Mouse (Mus musculus): ENCODE measurements around the gene Zfhx3. TPM values are rescaled to one million over a fixed set of nuclear protein-coding genes. Genes with fewer than 3 reads are reported as not detected.

The Zfhx3 gene
- polyA plus RNA-seq, 1 experiment from 2014 or later = 32.2 TPM

- no peak for ATAC-seq (ENCODE audit: low read depth)
- peaks cover 15% of the 10 kb centered on the region; the same call in 1 of the 2 replicates for H3K4me1 ChIP-seq (ENCODE audit: control insufficient read depth, insufficient read depth, low read length)
Measured at GRCm38 (mm10) chr8:107944676-107945600, 2.5 kb downstream of the Zfhx3 start.

DNA sequence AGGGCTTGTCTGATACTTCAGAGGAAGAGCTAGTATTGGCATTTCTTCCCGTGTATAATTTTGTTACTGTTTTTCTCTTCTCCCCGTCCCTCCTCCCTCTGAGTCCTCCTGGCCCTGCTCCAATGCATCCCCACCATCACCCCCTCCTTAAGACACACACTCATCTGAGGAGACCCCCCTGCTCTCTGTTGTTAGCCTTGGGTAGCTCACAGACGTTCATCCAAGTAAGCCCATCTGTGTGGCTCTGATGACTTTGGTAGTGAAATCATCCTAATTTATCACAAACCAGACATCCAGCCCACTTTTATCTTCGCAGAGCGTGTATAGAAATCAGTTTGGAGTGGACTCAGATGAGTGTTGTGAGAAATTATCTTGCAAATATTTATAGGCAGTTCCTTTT, 4.4 kb downstream of the Zfhx3 start:
- Histone ChIP-seq H3K36me3 (ENCODE audit: control insufficient read depth, insufficient read depth, low read length) (no peaks in the 10 kb centered on the region), H3K9me3 (ENCODE audit: control insufficient read depth, low read length) (no peaks in the 10 kb centered on the region), H3K4me1 (ENCODE audit: control insufficient read depth, insufficient read depth, low read length) (peaks cover 15% of the 10 kb centered on the region; the same call in 1 of the 2 replicates), H3K9ac (replicated peaks; ENCODE audit: low read depth, low read length) (0 out of 2 replicates have a peak overlapping the region, but pooled peaks have one; percentile 22), H3K27me3 (ENCODE audit: control insufficient read depth, insufficient read depth, low read length) (no peaks in the 10 kb centered on the region), H3K27ac (ENCODE audit: low read depth, low read length) (peak overlapping the region; percentile 35; the same call in 1 of the 2 replicates), H3K4me2 (ENCODE audit: low read depth, low read length) (no peak overlapping the region), H3K4me3 (ENCODE audit: low read depth, low read length) (no peak overlapping the region)
- WGBS = 54% methylated on average over 5 of the region's 5 CpGs
- ATAC-seq (ENCODE audit: low read depth) = no peak

More at GRCm38 (mm10) chr8:107944676-107945600, 2.5 kb downstream of the Zfhx3 start:
- Histone ChIP-seq H3K36me3 (ENCODE audit: control insufficient read depth, insufficient read depth, low read length) (no peaks in the 10 kb centered on the region), H3K27me3 (ENCODE audit: control insufficient read depth, insufficient read depth, low read length) (no peaks in the 10 kb centered on the region), H3K9ac (replicated peaks; ENCODE audit: low read depth, low read length) (peak overlapping the region; percentile 53), H3K9me3 (ENCODE audit: control insufficient read depth, low read length) (no peaks in the 10 kb centered on the region), H3K4me2 (ENCODE audit: low read depth, low read length) (peak overlapping the region; percentile 52), H3K4me3 (ENCODE audit: low read depth, low read length) (peak overlapping the region; percentile 18), H3K27ac (ENCODE audit: low read depth, low read length) (peak overlapping the region; percentile 36)
- WGBS = 10% methylated on average over 31 of the region's 31 CpGs

- Histone ChIP-seq H3K4me1 (ENCODE audit: control insufficient read depth, insufficient read depth, low read length) (0 out of 2 replicates have a peak, but pooled peaks cover 4% of the 10 kb centered on the region), H3K9ac (replicated peaks; ENCODE audit: low read depth, low read length) (no peak overlapping the region), H3K27me3 (ENCODE audit: control insufficient read depth, insufficient read depth, low read length) (no peaks in the 10 kb centered on the region), H3K36me3 (ENCODE audit: control insufficient read depth, insufficient read depth, low read length) (no peaks in the 10 kb centered on the region), H3K4me2 (ENCODE audit: low read depth, low read length) (no peak overlapping the region), H3K27ac (ENCODE audit: low read depth, low read length) (no peak overlapping the region), H3K4me3 (ENCODE audit: low read depth, low read length) (no peak overlapping the region), H3K9me3 (ENCODE audit: control insufficient read depth, low read length) (no peaks in the 10 kb centered on the region)
- 63% methylated on average over 3 of the region's 3 CpGs for WGBS
- no peak; the same call in 1 of the 2 replicates for ATAC-seq (ENCODE audit: low read depth)
Measured at GRCm38 (mm10) chr8:107955887-107956286, 13.4 kb downstream of the Zfhx3 start.

DNA sequence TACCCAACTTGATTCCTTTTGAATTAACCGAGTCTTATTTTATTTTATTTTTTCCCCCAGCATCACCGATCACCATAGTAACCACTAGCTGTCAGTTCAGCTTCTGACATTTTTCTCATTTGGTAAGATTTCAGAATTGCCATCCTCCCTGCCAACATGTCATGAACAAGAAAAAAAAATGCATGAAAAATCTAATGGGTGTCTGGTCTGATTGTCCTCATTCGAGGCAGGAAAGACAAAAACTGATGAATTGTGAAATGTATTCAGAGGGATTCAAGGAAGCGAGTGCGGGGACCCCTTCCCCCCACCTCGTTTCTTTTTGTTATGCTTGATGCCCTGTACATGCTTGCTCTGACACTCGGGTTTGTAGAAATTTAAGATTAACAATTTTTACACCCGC, 15.1 kb downstream of the Zfhx3 start:
- Histone ChIP-seq H3K4me2 (ENCODE audit: low read depth, low read length) (no peak overlapping the region), H3K9me3 (ENCODE audit: control insufficient read depth, low read length) (no peaks in the 10 kb centered on the region), H3K4me1 (ENCODE audit: control insufficient read depth, insufficient read depth, low read length) (0 out of 2 replicates have a peak, but pooled peaks cover 1% of the 10 kb centered on the region), H3K9ac (replicated peaks; ENCODE audit: low read depth, low read length) (no peak overlapping the region), H3K4me3 (ENCODE audit: low read depth, low read length) (no peak overlapping the region), H3K27me3 (ENCODE audit: control insufficient read depth, insufficient read depth, low read length) (no peaks in the 10 kb centered on the region), H3K27ac (ENCODE audit: low read depth, low read length) (no peak overlapping the region), H3K36me3 (ENCODE audit: control insufficient read depth, insufficient read depth, low read length) (no peaks in the 10 kb centered on the region)
- no peak for ATAC-seq (ENCODE audit: low read depth)
- 55% methylated on average over 8 of the region's 8 CpGs for WGBS

DNA sequence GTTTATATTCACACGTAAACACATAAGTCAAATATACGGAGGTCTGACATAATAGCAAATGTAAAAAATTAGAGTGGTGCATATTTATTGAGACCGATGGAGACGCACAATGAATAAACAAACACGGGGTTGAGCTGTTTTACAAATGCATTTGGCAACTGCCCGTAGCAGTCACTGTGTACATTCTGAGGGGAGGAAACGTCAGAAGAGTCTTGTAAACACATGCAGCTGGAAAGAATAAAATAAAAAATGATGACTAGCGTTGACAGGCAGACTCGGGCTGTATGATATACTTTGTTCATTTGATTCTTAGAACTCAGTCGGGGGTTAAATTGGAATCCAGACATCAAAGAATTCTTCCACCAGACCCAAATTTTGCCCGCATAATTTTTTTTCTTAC, 18.0 kb downstream of the Zfhx3 start:
- Histone ChIP-seq H3K9ac (replicated peaks; ENCODE audit: low read depth, low read length) (no peak overlapping the region), H3K9me3 (ENCODE audit: control insufficient read depth, low read length) (no peaks in the 10 kb centered on the region), H3K27me3 (ENCODE audit: control insufficient read depth, insufficient read depth, low read length) (no peaks in the 10 kb centered on the region), H3K36me3 (ENCODE audit: control insufficient read depth, insufficient read depth, low read length) (no peaks in the 10 kb centered on the region), H3K4me1 (ENCODE audit: control insufficient read depth, insufficient read depth, low read length) (no peaks in the 10 kb centered on the region), H3K4me3 (ENCODE audit: low read depth, low read length) (no peak overlapping the region), H3K27ac (ENCODE audit: low read depth, low read length) (peak overlapping the region; percentile 58), H3K4me2 (ENCODE audit: low read depth, low read length) (peak overlapping the region; percentile 11; the same call in 1 of the 2 replicates)
- ATAC-seq (ENCODE audit: low read depth) = no peak
- WGBS = 54% methylated on average over 11 of the region's 11 CpGs

DNA sequence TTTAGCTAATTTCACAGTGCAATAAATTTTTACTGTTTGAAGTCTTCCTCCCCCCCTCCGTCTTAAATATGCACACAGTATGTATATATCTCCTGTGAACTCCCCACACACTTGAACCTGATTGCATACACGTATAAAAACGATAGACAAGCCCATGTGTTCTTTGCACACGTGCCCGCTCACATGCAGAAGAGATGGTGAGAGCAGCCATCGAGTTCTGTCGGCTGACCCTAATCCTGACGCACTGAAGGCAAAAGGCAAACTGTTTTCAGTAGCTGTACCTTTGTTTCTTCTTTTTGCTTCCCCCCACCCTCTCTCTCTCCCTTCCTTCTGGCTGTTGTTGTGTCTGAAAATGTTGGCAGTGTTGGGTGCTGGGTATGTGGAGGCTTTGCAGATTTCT, 18.4 kb downstream of the Zfhx3 start:
- Histone ChIP-seq H3K36me3 (ENCODE audit: control insufficient read depth, insufficient read depth, low read length) (no peaks in the 10 kb centered on the region), H3K4me2 (ENCODE audit: low read depth, low read length) (no peak overlapping the region), H3K9ac (replicated peaks; ENCODE audit: low read depth, low read length) (no peak overlapping the region), H3K9me3 (ENCODE audit: control insufficient read depth, low read length) (no peaks in the 10 kb centered on the region), H3K4me3 (ENCODE audit: low read depth, low read length) (no peak overlapping the region), H3K27ac (ENCODE audit: low read depth, low read length) (peak overlapping the region; percentile 12; the same call in 1 of the 2 replicates), H3K4me1 (ENCODE audit: control insufficient read depth, insufficient read depth, low read length) (no peaks in the 10 kb centered on the region), H3K27me3 (ENCODE audit: control insufficient read depth, insufficient read depth, low read length) (no peaks in the 10 kb centered on the region)
- 65% methylated on average over 8 of the region's 8 CpGs for WGBS
- no peak for ATAC-seq (ENCODE audit: low read depth)

GRCm38 (mm10) chr8:107972198-107972597, 29.8 kb downstream of the Zfhx3 start:
- H3K9ac ChIP-seq (replicated peaks; ENCODE audit: low read depth, low read length) = no peak overlapping the region
- H3K4me3 ChIP-seq (ENCODE audit: low read depth, low read length) = no peak overlapping the region
- no peak overlapping the region for H3K27ac ChIP-seq (ENCODE audit: low read depth, low read length)
- H3K27me3 ChIP-seq (ENCODE audit: control insufficient read depth, insufficient read depth, low read length) = no peaks in the 10 kb centered on the region
- no peaks in the 10 kb centered on the region for H3K4me1 ChIP-seq (ENCODE audit: control insufficient read depth, insufficient read depth, low read length)
- 81% methylated on average over 4 of the region's 4 CpGs for WGBS
- H3K9me3 ChIP-seq (ENCODE audit: control insufficient read depth, low read length) = no peaks in the 10 kb centered on the region
- ATAC-seq (ENCODE audit: low read depth) = no peak
- H3K4me2 ChIP-seq (ENCODE audit: low read depth, low read length) = no peak overlapping the region
- no peaks in the 10 kb centered on the region for H3K36me3 ChIP-seq (ENCODE audit: control insufficient read depth, insufficient read depth, low read length)

- no peak overlapping the region for H3K4me2 ChIP-seq (ENCODE audit: low read depth, low read length)
- H3K9me3 ChIP-seq (ENCODE audit: control insufficient read depth, low read length) = no peaks in the 10 kb centered on the region
- no peaks in the 10 kb centered on the region for H3K4me1 ChIP-seq (ENCODE audit: control insufficient read depth, insufficient read depth, low read length)
- ATAC-seq (ENCODE audit: low read depth) = no peak
- no peak overlapping the region for H3K9ac ChIP-seq (replicated peaks; ENCODE audit: low read depth, low read length)
- H3K27ac ChIP-seq (ENCODE audit: low read depth, low read length) = no peak overlapping the region
- no peaks in the 10 kb centered on the region for H3K27me3 ChIP-seq (ENCODE audit: control insufficient read depth, insufficient read depth, low read length)
- WGBS = 77% methylated on average over 13 of the region's 13 CpGs
- no peak overlapping the region for H3K4me3 ChIP-seq (ENCODE audit: low read depth, low read length)
- H3K36me3 ChIP-seq (ENCODE audit: control insufficient read depth, insufficient read depth, low read length) = no peaks in the 10 kb centered on the region
Measured at GRCm38 (mm10) chr8:107974451-107974850, 32.0 kb downstream of the Zfhx3 start.

DNA sequence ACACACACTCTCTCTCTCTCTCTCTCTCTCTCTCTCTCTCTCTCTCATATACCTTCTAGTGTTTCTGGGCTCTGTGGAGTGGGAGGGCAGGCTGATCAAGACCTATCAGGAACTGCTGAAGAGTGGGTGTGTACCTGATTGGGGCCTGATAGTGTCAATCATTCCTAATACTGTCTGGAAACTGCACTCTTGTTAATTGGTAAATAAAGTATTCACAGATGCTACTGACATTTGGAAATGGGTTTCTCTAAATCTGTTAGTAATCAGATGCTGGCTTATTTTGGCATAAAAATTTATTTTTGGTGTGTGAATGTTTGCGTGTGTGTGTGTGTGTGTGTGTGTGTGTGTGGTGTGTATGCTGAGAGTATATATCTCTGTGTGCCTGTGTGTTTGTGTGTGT, 35.8 kb downstream of the Zfhx3 start:
- ATAC-seq (ENCODE audit: low read depth) = no peak
- H3K4me3 ChIP-seq (ENCODE audit: low read depth, low read length) = no peak overlapping the region
- H3K27ac ChIP-seq (ENCODE audit: low read depth, low read length) = no peak overlapping the region
- H3K36me3 ChIP-seq (ENCODE audit: control insufficient read depth, insufficient read depth, low read length) = no peaks in the 10 kb centered on the region
- no peaks in the 10 kb centered on the region for H3K27me3 ChIP-seq (ENCODE audit: control insufficient read depth, insufficient read depth, low read length)
- no peaks in the 10 kb centered on the region for H3K4me1 ChIP-seq (ENCODE audit: control insufficient read depth, insufficient read depth, low read length)
- WGBS = 75% methylated on average over 1 of the region's 1 CpGs
- H3K4me2 ChIP-seq (ENCODE audit: low read depth, low read length) = no peak overlapping the region
- no peaks in the 10 kb centered on the region for H3K9me3 ChIP-seq (ENCODE audit: control insufficient read depth, low read length)
- no peak overlapping the region for H3K9ac ChIP-seq (replicated peaks; ENCODE audit: low read depth, low read length)

All from neural tube, embryonic 14.5 days (tissue).